Mouse (Mus musculus): ENCODE results near the gene Clec11a.

- TF ChIP-seq CTCF (IDR thresholded peaks at IDR 0.05; ENCODE audit: extremely low read depth, insufficient read depth, insufficient read length, insufficient replicate concordance), result no peak
- TF ChIP-seq POLR2A (IDR thresholded peaks at IDR 0.05; ENCODE audit: low read depth, low read length), result no peak
These were observed 31.2 kb downstream of the Clec11a start for GRCm38 (mm10) chr7:44275546-44275945.

All from spleen, adult 2 months (tissue).